Mouse (Mus musculus) urinary bladder, postnatal 25 days (tissue): ENCODE measurements at regions not wholly inside any gene's neighbourhood (a gene's known extent, or its start where the extent isn't known, plus 50 kb on each side); places are given as distances from the start of the nearest gene placed in this dataset.
"Not testable (repeated sequence)": the region's sequence is repeated elsewhere in the genome, so short reads cannot be mapped to it uniquely, and the experiment has no call there.

Experiments used
- DNase-seq: peaks from one replicate; pipeline ENCODE4 v3.0.0; 2022; ENCODE audit warnings: low spot score

DNA sequence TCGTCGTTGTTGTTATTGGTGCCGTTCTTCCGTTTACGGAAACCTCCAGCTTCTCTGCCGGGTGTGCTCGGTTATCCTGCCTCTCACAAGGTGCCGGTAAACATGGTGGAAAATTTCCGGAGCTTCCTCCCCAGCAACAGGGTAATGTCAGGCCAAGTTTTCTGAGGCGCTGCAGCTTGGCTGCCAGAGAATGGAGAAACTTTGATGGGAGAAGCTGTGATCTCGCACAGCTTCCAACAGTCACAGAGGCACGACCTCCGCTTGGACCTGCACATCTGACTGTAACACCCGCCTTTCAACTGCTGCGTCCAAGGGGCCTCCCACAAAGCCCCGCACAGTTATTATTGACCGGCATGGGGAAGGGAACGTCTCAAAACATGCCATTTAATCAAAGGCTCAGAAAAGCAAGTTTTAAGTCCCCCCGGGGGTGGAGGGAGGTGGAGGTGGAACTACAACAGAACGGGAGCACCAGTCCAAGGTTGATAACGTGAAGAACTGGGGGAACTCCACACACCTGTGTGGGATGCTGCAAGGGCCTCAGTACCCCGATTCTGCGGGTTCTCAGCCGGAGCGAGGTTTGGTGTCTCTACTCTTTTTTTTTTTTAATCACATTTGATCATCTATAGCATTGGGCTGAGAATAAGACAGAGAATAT lies 299.1 kb downstream of the Vrk1 start:
- no peak for DNase-seq

DNA sequence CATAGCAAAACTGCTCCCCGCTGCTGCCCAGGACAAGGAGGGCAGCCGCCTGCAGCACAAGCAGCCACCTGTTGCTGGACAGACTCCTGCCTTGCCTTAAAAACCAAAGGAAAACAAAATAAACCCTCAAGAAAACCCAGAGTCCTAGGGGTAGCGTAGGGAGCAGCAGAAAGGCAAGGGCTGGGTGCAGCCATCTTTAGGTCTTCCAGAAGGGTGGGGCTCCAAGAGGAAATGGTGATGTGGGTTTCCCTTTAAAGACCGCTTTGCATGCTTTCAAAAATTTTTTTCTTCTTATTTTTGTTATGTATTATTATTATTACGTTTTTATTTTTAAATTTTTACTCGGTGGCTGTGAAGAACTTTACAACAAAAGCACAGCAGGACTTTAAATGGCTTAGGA lies 300.1 kb downstream of the Vrk1 start:
- DNase-seq = no peak

DNA sequence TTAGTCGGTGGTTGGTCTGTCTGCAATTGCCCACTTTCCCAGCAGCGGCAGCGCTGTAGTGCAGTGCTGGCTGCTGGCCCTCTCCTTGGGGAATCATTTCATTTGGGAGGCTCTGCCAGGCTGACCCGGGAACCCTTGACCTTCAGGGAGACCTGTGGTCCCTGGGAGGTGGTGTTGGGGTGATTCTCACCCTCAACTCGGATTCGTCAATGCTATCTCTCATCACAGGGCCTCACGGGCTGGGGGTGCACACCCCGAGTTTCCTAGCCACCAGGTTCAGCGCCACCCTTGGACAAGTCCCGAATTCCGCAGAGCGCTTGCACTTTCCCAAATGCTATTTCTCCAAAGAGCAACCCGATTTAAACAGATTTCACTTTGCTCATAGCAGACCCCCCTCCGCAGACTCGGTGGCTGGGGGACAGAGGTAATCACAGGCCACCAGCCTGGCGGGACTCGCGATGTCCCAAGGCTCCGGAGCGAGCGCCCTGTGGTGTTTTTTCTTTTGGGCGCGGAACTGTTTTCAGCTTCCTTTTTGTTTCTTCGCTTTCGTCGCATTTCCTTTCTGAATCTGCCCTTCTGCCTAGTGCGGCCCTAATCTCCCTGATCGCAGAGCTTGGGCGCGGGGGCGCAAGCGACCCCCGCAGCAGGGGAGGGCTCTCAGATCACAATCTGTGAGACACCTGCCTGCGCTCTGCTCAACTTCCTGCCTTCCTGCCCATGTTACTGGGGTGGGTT lies 300.7 kb downstream of the Vrk1 start:
- DNase-seq = no peak

DNA sequence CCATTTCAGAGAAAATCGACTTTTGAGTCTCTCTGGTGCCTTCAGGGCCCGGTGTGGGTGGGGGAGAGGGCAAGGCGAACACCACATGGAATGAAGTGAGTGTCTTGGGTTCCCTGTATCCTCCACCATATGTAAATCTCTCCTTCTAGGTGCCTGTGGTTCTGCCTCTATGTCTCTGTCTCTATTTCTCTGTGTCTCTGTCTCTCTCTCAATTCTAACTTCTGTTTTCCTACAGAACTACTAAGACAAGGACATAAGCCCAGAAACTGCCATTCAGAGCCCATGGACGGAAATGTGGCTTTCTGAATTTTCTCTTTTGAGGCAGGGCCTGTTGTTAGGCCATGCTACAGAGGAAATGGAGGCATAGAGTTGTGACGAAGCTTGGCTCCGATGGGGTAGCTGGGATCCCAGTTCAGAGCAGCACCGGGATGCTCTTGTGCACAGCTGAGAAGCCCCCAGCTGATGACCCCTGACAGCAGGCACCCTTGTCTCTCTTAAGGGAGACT lies 301.3 kb downstream of the Vrk1 start:
- DNase-seq = no peak

DNA sequence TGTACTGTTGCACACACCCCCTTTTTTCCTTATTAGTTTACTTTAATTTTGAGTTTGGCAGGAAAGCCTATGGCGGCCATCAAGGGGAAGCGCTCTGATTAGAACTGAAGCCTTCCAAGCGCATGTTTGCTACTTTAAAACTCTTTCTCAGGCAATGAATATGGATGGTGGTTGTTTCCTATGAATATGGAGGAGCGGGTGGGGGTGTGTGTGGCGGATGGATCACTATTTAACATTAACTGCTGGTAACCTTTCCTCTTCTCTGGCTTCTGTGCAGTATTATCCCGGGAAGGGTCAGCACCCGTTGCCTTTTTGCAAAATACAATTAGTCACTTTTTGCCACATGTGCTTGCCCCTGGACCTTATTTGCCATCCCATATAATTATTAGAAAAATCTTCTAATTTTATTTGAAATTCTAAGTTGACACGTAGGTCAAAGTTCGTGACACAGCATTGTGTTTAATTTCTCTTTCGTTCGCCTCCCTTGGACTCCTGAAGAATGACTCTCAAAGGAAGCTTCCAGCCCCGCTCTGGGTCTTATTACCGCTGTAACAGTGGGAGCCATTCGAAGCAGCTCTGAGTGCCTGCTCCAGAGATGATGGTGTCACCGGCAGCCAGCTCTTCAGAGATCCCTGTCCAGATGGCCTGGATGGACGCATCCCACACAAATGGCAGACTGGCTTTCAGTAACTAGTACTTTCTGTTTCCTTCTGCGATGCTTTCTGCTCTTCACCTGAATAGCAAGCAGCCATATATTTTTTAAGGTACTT lies 302.0 kb downstream of the Vrk1 start:
- no peak for DNase-seq

DNA sequence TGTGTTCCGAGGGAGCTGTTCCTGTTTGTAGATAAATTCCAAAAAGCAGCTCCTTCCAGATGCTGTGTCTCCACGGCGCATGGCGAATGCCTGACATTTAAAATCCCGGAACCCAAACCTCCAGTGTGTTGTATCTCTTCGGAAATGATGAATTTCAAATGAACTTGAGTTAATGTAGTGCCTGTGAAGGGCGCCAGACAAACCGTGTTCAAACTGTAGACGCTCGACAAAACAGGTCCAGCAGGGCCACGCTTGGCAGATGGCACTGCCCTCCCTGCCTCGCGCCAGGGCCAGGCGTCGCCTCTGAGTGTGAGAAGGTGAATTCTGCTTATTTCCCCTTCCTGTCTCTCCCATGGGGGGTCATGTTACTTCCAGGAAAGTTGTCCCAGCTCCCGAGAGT lies 307.7 kb downstream of the Vrk1 start:
- no peak for DNase-seq

DNA sequence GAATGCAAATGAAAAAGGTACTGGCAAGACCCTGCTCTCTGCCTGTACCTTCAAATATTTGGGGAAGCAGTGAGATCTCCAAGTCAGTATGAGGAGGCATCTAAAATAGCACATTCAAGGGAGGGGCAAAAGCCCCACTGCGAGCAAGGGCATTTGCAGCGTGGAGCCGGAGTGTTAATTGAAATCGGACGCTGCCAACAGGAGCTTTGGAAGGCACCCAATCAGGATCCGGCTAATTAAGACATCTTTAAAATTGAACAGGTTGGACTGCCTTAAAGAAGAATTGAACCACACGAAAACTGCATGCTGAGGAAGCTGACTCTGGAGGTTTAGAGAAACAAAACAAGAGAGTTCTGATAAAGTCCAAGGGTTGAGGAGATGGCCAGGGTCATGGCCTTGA lies 311.5 kb downstream of the Vrk1 start:
- DNase-seq = no peak

DNA sequence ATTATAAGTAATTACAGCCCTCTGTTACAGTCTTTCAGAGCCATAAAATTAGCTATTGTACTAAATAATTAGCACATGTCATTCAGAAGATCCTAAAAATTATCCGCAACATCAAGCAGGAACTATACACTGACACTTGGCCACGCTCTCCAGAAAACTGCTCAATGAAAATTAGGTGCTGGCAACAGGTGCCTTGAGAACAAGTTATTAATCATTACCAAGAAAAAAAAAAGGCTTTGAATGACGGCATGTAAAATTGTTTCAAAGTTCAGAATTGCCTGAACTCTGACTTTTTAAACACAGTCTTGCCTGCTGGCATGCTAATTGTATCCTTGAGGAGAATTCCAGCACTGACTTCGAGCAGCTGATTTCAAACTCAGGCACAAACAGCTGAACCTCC lies 316.6 kb downstream of the Vrk1 start:
- DNase-seq = no peak

DNA sequence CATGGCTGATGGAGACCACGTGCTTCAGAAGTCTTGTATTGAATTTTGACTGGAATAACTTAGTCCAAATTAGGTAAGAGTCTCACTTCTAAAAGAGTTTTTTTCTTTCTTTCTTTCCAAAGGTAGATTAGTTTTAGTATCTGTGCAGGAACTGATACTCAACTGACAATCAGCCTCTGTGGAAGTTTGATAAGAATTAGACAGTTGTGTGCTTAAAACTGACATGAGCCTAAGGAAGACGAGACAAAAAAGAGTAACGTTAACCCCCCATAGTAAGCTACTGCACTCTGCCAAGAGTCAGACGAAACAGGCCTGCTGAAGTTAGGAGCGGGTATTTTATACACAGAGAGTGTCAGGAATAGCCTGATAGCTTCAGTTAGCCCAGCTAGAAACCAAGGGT lies 317.3 kb downstream of the Vrk1 start:
- no peak for DNase-seq

DNA sequence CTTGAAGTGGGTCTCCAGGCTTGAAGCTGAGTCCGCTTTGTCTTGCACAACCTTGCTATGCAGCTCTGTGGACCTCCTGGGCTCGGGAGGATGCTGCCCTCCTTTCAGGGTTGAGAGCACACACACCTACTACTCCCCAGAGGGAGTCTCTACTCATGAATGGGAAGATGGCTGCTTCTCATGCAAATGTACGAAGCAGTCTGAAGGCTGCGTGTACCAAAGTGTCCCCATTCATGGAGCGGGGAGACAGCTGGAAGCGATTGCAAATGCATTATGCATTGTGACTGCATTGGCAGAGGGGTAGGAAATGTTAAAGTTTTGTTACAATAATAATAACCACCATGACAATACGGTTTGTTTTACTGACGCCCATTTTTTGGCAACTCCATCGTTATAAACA lies 347.8 kb downstream of the Vrk1 start:
- no peak for DNase-seq

DNA sequence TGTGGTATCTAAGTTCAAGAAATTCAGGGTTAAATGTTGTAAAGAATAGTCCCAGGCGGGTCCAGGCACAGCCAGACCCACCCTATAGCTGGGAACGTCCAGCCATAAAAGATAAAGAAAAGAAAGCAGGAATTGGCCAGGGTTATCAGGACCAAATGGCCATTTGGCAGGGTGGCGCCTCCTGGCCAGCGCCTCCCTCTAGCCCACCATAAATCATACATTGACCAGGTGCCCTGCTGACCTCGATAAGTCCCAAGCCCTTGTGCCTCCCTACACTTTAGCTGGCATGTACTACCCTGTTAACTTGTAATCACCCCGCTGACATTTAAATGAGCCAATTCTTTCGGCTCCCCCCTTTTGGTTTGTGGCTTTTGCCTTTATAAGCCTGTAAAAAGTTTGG lies 351.6 kb downstream of the Vrk1 start:
- DNase-seq = not testable (repeated sequence)

DNA sequence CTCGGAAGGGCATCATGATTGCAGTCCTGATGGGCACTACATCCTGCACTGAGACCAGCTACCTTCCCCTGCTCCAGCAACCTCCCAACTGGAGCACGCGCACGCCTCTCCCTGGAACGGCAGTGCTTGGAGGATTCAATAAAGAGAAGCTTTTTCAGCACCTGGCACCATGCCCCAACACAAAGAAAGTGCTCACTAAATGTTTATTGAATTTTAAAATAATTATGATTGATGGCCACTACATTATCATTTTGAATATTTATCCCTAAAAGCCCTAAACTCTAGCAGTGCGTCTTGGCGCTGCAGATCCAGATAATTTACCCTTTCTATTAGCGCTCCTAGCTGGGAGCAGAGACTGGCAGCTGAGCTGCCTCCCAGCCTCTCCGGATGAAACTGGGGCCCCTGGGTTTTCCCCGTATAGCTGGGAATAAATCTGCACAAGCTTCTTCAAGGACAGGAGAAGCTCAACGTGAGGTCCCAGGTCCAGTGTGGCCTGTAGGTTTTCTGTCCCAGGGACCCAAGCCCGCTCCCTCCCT lies 364.9 kb downstream of the Vrk1 start:
- no peak for DNase-seq

DNA sequence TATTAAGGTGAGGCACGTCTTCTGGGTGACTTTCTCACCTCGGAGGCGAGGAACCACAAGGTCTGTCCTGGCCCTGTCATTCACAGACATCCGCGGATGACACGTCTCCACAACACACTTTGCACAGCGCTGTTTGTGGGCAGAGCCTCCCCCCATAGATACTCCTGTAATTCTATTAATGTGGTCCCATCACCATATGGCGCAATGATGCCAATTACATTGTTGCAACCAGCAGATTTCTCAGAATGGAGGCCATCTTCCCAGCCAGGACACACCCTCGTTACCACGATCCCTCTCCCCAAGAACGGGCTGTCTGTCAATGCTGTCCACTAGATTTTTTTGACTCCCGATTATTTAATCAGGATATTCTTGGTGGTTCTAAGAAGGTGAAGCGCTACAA lies 365.9 kb downstream of the Vrk1 start:
- no peak for DNase-seq

DNA sequence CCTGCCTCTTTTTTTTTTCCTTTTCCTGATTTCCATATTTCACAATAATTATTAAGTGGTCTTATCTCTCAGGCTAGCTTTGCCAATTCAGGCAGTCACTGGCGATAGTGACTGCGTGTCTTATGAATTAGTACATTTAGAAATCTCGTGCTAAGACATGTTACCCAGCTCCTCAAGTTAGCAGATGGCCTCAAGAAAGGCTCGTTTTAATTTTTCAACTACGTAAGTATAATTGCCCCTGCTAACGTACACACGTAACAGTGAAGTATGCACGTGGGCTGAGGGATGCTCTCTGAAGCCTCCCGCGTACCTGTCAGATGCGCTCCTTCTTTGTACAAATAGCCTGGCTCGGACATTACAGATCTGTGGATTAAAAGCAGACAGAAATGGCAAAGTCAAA lies 366.8 kb downstream of the Vrk1 start:
- DNase-seq = no peak

DNA sequence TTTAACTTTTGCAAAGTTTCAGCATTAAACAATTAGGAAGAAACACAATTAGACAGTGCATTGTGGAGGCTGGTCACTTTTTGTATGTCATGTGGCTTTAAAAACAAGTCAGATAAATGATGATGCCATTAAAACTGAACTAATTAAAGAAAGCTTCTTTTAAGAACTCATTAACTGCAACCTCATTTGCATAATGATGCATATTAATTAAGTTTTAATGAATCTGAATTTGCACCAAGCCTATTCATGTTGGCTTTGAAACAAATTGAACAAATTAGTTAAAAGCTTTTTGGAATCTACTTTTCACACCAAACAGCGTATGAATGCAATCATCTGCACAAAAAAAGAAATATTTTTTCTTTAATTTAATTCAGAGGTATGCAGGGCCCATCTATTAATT lies 367.3 kb downstream of the Vrk1 start:
- DNase-seq = no peak

DNA sequence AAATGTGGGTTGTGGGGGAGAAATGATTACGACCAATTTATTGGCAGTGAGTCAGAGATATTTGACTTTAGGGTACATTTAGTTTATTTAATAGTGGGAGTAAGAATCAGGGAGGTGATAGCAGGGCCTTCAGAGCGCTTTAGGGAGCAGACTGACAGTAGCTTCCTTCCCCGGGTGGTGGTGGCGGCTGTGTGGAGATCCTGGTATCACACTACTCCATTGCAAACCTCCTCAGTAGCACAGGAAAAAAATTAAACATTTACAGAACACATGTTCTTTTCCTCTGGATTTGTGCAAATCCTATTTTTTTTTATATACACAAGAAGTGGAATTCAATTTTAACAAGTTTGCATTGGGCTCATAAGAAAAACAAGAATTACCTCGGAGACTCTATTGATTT lies 367.7 kb downstream of the Vrk1 start:
- DNase-seq = no peak

DNA sequence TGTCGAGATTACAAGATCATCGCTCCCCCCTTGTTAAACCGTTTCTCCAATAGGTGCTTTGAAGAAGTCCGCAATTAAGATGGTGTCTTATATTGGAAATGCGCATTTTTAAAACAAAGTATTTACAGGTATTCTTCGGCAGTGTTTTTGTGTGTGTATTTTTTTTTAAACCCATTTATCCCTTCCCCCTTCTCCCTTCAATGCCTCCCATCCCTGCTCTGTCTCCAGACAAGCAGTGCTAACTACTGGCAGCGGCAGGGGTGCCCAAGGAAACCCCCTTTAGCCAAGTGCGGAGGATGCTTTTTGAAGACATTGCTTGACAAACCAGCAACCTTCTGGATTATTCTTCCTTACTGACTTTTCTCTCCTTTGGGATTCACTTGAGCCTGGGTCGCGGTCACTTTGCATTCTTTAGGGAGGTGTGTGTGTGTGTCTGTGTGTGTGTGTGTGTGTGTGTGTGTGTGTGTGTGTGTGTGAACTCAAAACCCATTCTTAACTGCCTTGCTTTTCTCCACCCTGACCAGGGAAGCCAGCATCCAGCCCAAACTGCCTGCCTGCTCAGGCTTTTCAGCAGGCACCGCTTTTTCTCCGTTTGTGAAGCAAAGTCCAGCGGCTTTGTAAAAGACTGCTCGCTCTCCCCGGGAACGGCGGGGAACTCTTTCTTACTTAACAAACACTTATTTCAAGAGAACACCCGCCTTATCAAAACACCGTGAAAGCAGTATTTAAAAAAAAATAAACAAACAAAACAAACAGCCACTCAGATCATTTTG lies 368.5 kb downstream of the Vrk1 start:
- no peak for DNase-seq

DNA sequence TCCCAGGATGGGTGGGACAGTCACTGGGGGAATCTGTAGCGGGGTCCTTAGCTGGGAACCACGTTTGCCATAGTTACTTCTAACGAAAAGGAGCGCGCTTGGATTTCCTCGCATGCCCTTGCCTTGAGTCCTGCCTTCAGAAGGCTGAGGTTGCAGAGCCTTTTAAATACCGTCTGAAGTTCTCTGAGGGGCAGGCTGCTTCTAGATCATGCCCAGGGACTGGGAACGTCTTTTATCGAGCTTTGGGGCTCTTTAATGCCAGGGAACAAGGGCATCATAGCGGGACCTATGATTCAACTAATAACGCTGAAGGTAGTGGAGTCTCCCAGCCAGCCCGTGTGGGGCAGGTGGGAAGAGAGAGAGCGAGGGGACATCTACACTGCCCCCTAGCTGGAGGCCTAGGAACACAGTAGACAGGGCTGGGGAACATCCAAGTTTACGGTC lies 369.1 kb downstream of the Vrk1 start:
- no peak for DNase-seq

DNA sequence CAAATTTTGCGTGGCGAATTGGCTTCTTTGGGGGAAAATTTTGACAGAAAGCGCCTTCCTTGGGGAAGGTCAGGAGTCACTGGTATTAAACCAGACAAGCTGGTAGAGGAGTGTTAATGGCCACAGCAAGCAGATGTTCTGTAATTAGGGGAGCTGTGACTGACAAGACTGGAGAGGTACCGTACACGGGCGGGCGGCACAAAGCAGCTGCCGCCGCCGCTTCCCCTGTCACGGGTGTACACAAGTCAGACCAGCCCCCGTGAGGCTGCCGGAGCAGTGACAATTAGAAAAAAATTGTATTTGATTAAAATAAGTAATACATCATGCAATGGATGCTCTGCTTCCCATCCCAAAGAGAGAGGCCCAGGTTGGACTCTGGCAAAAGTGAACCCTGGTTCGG lies 369.8 kb downstream of the Vrk1 start:
- DNase-seq = no peak

DNA sequence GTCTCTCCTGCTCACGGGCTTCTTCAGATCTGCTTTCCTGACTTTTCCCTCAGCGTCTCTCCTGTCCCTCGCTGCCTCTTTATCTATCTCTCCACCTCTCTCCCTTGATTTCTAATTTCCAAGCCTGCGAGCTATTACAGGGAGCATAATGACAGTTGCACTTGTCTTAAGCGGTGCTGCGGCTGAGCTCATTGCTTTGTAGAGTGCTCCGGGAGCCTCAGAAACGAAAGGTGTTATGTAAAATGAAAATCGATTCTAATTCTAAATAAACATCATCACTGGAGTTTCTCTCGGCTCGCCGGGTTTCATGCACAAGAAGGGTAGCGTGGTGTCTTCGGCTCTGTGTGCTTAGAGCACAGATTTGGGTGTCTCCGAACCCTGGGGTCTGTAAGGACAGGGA lies 371.8 kb downstream of the Vrk1 start:
- no peak for DNase-seq

DNA sequence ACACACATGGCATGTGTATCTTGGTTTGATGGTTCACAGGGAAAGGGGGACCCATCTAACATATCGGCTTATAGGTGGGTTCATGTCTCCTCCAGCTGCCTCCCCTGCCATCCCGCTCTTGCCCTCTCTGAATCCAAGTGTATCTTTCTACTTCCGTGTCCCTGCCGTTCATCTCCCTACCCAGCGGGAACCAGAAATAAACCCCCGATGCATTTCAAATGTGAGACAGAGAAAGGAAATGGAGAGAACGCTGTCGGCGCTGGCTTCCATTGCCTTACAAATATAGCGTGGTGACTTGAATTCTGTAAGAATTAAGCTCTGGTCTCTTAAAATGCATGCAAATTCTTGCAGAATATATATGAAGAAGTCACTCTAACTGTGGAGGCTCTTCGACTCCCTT lies 379.2 kb downstream of the Vrk1 start:
- no peak for DNase-seq

DNA sequence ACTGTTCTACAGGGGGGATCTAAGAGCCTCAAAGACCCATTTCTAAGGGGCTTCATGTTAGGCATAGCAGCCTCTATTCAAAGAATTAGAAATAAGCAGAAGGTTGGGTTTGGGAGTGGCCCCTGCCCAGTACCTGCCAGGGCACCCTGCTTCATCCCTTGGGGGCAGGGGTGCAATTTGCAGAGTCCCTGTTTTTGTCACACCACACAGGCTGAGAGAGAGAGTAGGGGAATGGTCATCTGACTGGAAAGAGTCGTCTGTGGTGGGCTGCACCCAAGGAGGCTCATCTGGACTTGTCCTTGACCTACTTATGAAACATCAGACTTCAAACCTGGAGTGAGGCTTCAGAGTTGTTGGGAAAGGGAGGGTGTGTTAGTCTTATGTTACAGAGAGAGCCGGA lies 382.3 kb downstream of the Vrk1 start:
- no peak for DNase-seq
